Mouse (Mus musculus): ENCODE measurements around the gene Olfr654. TPM values are rescaled to one million over a fixed set of nuclear protein-coding genes. Genes with fewer than 3 reads are reported as not detected.
A peak's percentile ranks its signal among the peaks of the same experiment; 100 is the strongest.

Gene Olfr654
- total and polyA plus RNA-seq, 3 experiments, result not detected

GRCm38 (mm10) chr7:104577014-104577413 is 9.8 kb upstream of the Olfr654 start, which contains the start of gene Olfr653:
Gene Olfr653 (plus strand): TSS chr7:104577314.
- H3K36me3 ChIP-seq (replicated peaks in 1 of 2; ENCODE audit: control insufficient read depth in 1 of 2, insufficient read depth in 1 of 2, low read length in 1 of 2), result no peaks in the 10 kb centered on the region
- TF ChIP-seq BHLHE40 (IDR thresholded peaks at IDR 0.05; ENCODE audit: low read depth, low read length) (no peak), ZNF384 (IDR thresholded peaks at IDR 0.05; ENCODE audit: low read depth, low read length) (no peak), IRF4 (IDR thresholded peaks at IDR 0.05; ENCODE audit: low read depth, low read length) (no peak), USF1 (IDR thresholded peaks at IDR 0.05; ENCODE audit: low read depth, low read length) (no peak)
- in situ Hi-C loops (cut with MboI; ENCODE audit: low pct_ligation_motif_present, low pct_unique_long_range_greater_than_20kb, low sequenced_read_pairs) (loop anchor here (25.0 kb wide), 1 partner anchor 215 kb away; the partner anchor contains the start of genes Trim12c and Trim30b), dilution Hi-C loops (cut with MboI; ENCODE audit: extremely low pct_ligation_motif_present, extremely low pct_unique_long_range_greater_than_20kb, low sequenced_read_pairs) (no loop called here)
- H3K4me1 ChIP-seq (ENCODE audit: control insufficient read depth in 1 of 2, insufficient read depth in 2 of 2), result peaks cover 0 to 8% of the 10 kb centered on the region in 2 experiments; a peak in 2 of 4 replicates
- H3K79me2 ChIP-seq (replicated peaks; ENCODE audit: control insufficient read depth, extremely low read depth, insufficient read depth, poor library complexity, severe bottlenecking), result no peaks in the 10 kb centered on the region
- H3K9ac ChIP-seq (ENCODE audit: insufficient read depth, low read depth), result no peak within 1 kb of the TSS
- no peak within 1 kb of the TSS for H3K4me3 ChIP-seq (replicated peaks in 1 of 3; ENCODE audit: low read depth in 2 of 3, low read length in 2 of 3, poor library complexity in 1 of 3)
- no peaks in the 10 kb centered on the region for H3K27me3 ChIP-seq (replicated peaks)
- H3K9me3 ChIP-seq (replicated peaks; ENCODE audit: low read length), result no peaks in the 10 kb centered on the region
- no peak within 1 kb of the TSS for H3K27ac ChIP-seq (ENCODE audit: insufficient read depth, low read depth)
- DNase-seq (ENCODE audit: extremely low read depth), result no peak
- H3K4me2 ChIP-seq (ENCODE audit: insufficient read depth, low read depth, poor library complexity, severe bottlenecking), result peak within 1 kb of the TSS; percentile 21; the same call in 1 of the 2 replicates

GRCm38 (mm10) chr7:104580846-104581245 is 6.0 kb upstream of the Olfr654 start:
- Histone ChIP-seq H3K4me1 (ENCODE audit: control insufficient read depth in 1 of 2, insufficient read depth in 2 of 2) (peaks cover 0 to 8% of the 10 kb centered on the region in 2 experiments; a peak in 2 of 4 replicates), H3K4me3 (replicated peaks in 1 of 3; ENCODE audit: low read depth in 2 of 3, low read length in 2 of 3, poor library complexity in 1 of 3) (no peak overlapping the region), H3K9ac (ENCODE audit: insufficient read depth, low read depth) (no peak overlapping the region), H3K79me2 (replicated peaks; ENCODE audit: control insufficient read depth, extremely low read depth, insufficient read depth, poor library complexity, severe bottlenecking) (no peaks in the 10 kb centered on the region), H3K4me2 (ENCODE audit: insufficient read depth, low read depth, poor library complexity, severe bottlenecking) (no peak overlapping the region), H3K27me3 (replicated peaks) (no peaks in the 10 kb centered on the region), H3K36me3 (replicated peaks in 1 of 2; ENCODE audit: control insufficient read depth in 1 of 2, insufficient read depth in 1 of 2, low read length in 1 of 2) (no peaks in the 10 kb centered on the region), H3K9me3 (replicated peaks; ENCODE audit: low read length) (no peaks in the 10 kb centered on the region), H3K27ac (ENCODE audit: insufficient read depth, low read depth) (no peak overlapping the region)
- TF ChIP-seq RAD21 (IDR thresholded peaks at IDR 0.05; ENCODE audit: low read depth, low read length), result no peak
- no peak for TF ChIP-seq IRF4 (IDR thresholded peaks at IDR 0.05; ENCODE audit: low read depth, low read length)
- no peak for TF ChIP-seq TCF12 (IDR thresholded peaks at IDR 0.05; ENCODE audit: low read depth, low read length)
- TF ChIP-seq EP300 (IDR thresholded peaks at IDR 0.05; ENCODE audit: low read length), result no peak
- no peak for DNase-seq (ENCODE audit: extremely low read depth)
- in situ Hi-C loops (cut with MboI; ENCODE audit: low pct_ligation_motif_present, low pct_unique_long_range_greater_than_20kb, low sequenced_read_pairs), result loop anchor here (25.0 kb wide), 1 partner anchor 219 kb away; the partner anchor contains the start of genes Trim12c and Trim30b
- dilution Hi-C loops (cut with MboI; ENCODE audit: extremely low pct_ligation_motif_present, extremely low pct_unique_long_range_greater_than_20kb, low sequenced_read_pairs), result no loop called here

DNA sequence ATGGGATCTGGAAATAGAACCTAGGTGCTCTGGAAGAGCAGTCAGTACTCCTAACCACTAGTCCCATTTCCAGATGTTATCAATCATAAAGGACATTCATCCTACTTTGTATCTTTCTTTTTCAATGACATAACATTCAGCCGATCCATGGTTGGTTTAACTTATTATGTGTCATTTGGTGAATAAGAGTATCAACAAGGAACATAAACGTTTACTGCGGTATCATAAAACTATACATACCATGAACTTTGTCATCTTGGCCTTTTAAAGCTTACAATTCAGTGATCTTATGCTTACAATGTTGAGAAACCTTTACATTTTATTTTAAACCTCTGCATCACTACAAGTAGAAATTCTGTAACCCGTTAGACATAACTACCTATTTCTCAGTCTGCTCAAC is 5.4 kb upstream of the Olfr654 start:
- Histone ChIP-seq H3K4me3 (replicated peaks in 1 of 3; ENCODE audit: low read depth in 2 of 3, low read length in 2 of 3, poor library complexity in 1 of 3) (no peak overlapping the region), H3K27ac (ENCODE audit: insufficient read depth, low read depth) (no peak overlapping the region), H3K79me2 (replicated peaks; ENCODE audit: control insufficient read depth, extremely low read depth, insufficient read depth, poor library complexity, severe bottlenecking) (no peaks in the 10 kb centered on the region), H3K9ac (ENCODE audit: insufficient read depth, low read depth) (no peak overlapping the region), H3K9me3 (replicated peaks; ENCODE audit: low read length) (no peaks in the 10 kb centered on the region), H3K36me3 (replicated peaks in 1 of 2; ENCODE audit: control insufficient read depth in 1 of 2, insufficient read depth in 1 of 2, low read length in 1 of 2) (no peaks in the 10 kb centered on the region), H3K27me3 (replicated peaks) (no peaks in the 10 kb centered on the region), H3K4me2 (ENCODE audit: insufficient read depth, low read depth, poor library complexity, severe bottlenecking) (no peak overlapping the region), H3K4me1 (ENCODE audit: control insufficient read depth in 1 of 2, insufficient read depth in 2 of 2) (peaks cover 0 to 8% of the 10 kb centered on the region in 2 experiments; a peak in 2 of 4 replicates)
- in situ Hi-C loops (cut with MboI; ENCODE audit: low pct_ligation_motif_present, low pct_unique_long_range_greater_than_20kb, low sequenced_read_pairs), result loop anchor here (25.0 kb wide), 1 partner anchor 219 kb away; the partner anchor contains the start of genes Trim12c and Trim30b
- TF ChIP-seq SIN3A (IDR thresholded peaks at IDR 0.05; ENCODE audit: low read length), result no peak
- TF ChIP-seq SMC3 (IDR thresholded peaks at IDR 0.05; ENCODE audit: low read depth, low read length), result no peak
- no peak for TF ChIP-seq GABPA (IDR thresholded peaks at IDR 0.05; ENCODE audit: insufficient replicate concordance, low read depth, low read length)
- no peak for TF ChIP-seq BHLHE40 (IDR thresholded peaks at IDR 0.05; ENCODE audit: low read depth, low read length)
- TF ChIP-seq MYC (IDR thresholded peaks at IDR 0.05; ENCODE audit: low read depth, low read length), result no peak
- no peak for TF ChIP-seq CTCF (conservative IDR thresholded peaks at IDR 0.05 in 1 of 2, IDR thresholded peaks at IDR 0.05 in 1 of 2; ENCODE audit: low read depth in 2 of 2, low read length in 2 of 2)
- no peak for TF ChIP-seq CHD1 (IDR thresholded peaks at IDR 0.05; ENCODE audit: low read depth, low read length)
- no peak for TF ChIP-seq NELFE (IDR thresholded peaks at IDR 0.05; ENCODE audit: low read depth, low read length)
- TF ChIP-seq POLR2AphosphoS2 (IDR thresholded peaks at IDR 0.05; ENCODE audit: low read depth, low read length), result no peak
- no peak for TF ChIP-seq USF2 (conservative IDR thresholded peaks at IDR 0.05; ENCODE audit: low read depth, low read length)
- no peak for TF ChIP-seq E2F4 (IDR thresholded peaks at IDR 0.05; ENCODE audit: insufficient replicate concordance, low read depth, low read length)
- DNase-seq (ENCODE audit: extremely low read depth), result no peak
- dilution Hi-C loops (cut with MboI; ENCODE audit: extremely low pct_ligation_motif_present, extremely low pct_unique_long_range_greater_than_20kb, low sequenced_read_pairs), result no loop called here
